Mouse (Mus musculus) splenic B cell, adult 2 months (primary cell): ENCODE data around the gene Lgmn.

Experiments used
- DNase-seq: peaks from one replicate; pipeline ENCODE4 v3.0.0-alpha.2; 2011; ENCODE audit warnings: low read depth, low spot score
- H3K27me3 ChIP-seq: 2 replicates; pipeline ENCODE4 v1.6.1; 2012; ENCODE audit warnings: mild to moderate bottlenecking, low read length, moderate library complexity, mixed read lengths; ENCODE audit not compliant: control insufficient read depth, poor library complexity, insufficient read depth, severe bottlenecking
- H3K36me3 ChIP-seq: 2 replicates; pipeline ENCODE4 v1.6.1; 2012; ENCODE audit warnings: mild to moderate bottlenecking, low read length, moderate library complexity, mixed read lengths; ENCODE audit not compliant: control insufficient read depth, poor library complexity, insufficient read depth, severe bottlenecking

Gene Lgmn

DNA sequence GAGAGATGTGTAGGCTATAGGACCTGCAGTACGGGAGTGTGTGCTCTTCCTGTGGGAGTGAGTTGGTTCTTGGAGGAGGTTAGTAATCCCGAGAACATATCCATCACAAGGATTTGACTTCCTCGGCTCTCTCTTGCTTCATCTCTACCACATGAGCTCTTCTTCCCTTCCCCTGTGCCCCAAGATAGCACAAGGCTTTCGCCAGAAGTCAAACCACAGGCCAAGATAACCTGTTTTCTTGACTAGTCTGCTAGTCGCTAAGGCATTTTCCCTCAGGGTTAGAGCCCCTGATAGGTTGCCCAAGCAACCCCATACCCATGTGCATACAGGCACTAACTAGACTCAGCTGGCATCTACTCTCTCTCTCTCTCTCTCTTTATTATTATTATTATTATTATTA lies 4.1 kb upstream of the Lgmn start:
- H3K36me3 ChIP-seq = no peaks in the 10 kb centered on the region
- DNase-seq = no peak
- no peaks in the 10 kb centered on the region for H3K27me3 ChIP-seq

DNA sequence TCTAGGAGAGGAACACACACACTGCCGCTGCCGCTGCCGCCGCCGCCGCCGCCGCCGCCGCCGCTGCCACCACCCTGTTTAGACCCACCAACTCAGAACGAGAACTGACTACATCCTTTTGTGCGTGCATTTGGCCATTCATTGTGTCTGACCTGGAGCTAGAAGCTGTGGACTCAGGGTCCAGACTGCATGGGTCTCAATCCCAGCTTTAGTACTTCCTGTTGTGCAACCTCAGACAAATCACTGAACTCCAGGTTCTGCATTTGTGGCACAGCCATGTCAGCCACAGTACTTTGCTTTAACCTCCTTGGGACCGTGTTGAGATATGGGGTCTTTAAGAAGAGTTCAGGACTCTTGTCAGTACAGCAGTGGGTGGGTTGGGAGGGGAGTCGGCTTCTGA lies 3.0 kb upstream of the Lgmn start:
- Histone ChIP-seq H3K27me3 (no peaks in the 10 kb centered on the region), H3K36me3 (no peaks in the 10 kb centered on the region)
- no peak for DNase-seq

DNA sequence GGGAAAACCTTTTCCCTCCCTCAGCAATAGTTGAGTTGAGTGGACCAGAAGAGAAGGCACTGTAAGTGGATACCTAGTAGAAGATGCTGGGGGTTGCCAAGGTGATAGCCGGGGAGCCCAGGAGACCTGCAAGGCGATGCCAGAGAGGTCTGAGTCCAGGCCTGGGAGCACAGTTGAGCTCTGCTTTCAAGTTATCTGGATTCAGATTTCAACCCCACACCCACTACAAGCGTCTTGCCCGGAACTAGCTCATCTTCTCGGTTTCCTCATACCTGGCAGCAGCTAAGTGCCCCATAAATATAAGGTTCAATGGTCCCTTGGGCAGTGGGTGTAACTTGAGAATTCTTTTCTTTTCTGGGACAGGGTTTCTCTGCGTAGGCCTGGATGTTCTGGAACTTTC lies 1.5 kb upstream of the Lgmn start:
- H3K36me3 ChIP-seq = no peaks in the 10 kb centered on the region
- no peak for DNase-seq
- no peaks in the 10 kb centered on the region for H3K27me3 ChIP-seq

DNA sequence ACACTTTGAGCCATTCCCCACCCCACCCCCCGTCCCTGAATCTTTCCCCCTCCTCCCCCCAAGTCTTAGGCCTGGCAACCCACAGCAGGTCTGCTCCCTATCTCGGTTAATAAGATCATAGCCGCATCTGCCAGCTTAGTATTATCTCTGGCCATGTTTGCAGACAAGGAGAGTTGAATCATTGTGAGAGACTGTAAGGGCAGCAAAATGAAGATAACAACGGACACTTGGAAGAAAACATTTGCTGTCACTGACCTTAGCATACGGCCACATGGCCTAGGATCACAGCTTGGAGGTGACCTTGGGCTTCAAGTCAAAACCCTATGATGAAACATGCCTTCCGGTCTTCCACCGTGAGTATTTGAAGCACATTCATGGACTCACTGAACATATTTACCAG lies 938 bp upstream of the Lgmn start:
- DNase-seq = no peak
- H3K27me3 ChIP-seq = no peaks in the 10 kb centered on the region
- no peaks in the 10 kb centered on the region for H3K36me3 ChIP-seq

DNA sequence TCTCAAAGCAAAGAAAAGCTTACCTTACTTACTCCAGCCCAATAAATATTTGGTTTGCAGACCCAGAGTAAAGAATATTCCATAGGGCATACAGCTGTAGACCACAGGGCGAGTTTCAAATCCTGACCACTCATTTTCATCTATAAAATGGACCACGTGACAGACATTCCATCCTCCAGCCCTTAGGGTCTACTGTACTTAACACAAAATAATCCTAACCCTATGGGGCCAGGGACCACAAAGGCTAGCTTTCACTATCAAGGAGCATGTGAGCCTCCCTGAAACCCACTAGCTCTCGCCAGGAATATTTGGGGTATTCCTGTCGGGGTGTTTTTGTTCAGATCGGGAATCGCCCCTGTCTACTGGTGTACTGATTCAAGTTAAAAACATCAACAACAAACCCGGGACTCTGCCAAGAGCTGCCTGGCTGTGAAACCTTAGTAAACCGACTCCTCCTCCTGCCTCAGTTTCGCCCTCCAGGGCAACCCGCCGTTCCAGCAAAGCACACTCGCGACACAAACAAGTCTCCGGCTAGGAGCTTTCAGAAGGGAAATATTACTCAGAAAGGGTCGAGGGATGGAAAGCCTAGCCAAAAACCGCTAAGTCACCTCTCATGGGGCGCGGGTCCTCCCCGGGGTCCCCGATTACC lies 506 bp downstream of the Lgmn start:
- Histone ChIP-seq H3K27me3 (no peaks in the 10 kb centered on the region), H3K36me3 (no peaks in the 10 kb centered on the region)
- no peak for DNase-seq

DNA sequence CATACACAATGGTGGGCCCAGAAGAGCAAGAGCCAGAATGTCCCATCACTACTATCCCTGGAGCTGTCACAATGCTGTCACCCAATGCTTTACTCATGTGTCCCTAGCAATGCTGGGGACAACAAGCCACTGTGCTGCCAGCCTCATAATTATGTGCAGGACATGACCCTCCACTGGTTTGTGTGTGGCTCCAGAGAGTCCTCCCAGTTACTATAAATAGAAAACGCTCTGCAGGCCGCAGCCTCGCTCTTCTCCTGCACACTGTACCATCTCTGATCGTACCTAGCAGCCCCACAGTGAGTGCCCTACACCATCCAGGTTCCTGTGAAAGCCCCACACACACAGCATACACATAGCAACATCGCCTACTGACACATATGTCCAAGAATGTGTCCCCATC lies 1.7 kb downstream of the Lgmn start:
- no peaks in the 10 kb centered on the region for H3K27me3 ChIP-seq
- no peak for DNase-seq
- H3K36me3 ChIP-seq = no peaks in the 10 kb centered on the region

DNA sequence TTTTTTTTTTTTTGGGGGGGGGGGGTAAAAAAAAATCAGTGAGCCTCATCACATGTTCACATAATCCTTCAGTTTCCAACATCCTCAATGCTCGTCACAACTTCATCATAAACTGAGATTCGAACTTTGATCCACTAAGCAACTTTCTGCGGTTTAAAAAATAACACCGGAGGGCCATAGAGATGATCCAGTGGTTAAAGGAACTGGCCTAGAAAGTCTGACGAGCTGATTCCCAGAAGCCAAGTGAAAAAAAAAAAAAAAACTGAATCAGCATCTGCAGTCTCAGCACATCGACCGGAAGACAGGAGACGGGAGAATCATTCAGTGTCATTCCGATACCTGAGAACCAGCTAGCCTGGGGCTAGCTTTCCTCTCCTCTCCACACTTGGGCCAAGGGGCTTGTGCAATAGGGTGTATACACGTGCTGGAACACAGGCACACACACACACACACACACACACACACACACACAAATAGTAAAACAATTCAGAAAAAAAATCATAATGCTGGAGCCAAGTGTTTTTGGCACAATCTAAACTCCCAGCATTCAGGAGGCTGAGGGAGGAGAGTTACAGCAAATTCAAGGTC lies 2.6 kb downstream of the Lgmn start:
- H3K27me3 ChIP-seq = no peaks in the 10 kb centered on the region
- H3K36me3 ChIP-seq = no peaks in the 10 kb centered on the region
- no peak for DNase-seq

DNA sequence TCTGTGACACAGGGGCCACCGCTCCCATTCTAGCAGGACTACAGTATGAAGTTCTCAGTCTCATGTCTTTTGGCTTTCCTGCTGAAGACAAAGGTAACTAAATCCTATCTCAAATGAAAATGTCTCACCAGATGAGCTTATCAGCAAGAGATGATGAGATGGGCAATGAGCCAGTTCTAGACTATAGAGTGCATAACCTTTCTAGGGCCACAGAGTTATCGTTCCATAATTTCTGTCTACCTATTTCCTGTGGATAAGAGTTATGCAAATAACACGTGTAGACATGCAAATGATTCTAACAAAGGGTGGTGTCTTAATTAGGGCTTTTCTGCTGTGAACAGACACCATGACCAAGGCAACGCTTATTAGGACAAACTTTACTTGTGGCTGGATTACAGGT lies 5.5 kb downstream of the Lgmn start:
- DNase-seq = peak; percentile 22
- H3K27me3 ChIP-seq = no peaks in the 10 kb centered on the region
- H3K36me3 ChIP-seq = no peaks in the 10 kb centered on the region

DNA sequence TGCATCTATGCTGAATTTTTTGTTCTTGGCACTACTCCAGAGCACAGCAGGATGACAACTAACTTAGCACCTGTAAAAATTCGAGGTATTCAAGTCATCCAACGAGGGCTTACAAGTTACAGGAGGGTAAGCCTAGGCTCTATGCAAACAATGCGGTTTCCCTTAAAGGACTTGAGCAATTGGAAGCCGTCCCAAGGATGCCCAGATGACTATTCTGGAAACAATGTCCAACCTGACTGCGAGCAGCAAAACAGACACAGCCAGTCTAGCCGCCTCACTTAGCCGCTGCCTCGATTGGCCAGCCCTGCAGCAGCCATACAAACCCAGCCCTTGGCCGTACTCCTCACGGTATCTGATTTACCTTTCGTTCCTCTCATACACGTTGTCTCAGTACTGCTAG lies 7.4 kb downstream of the Lgmn start:
- H3K27me3 ChIP-seq = no peaks in the 10 kb centered on the region
- DNase-seq = no peak
- no peaks in the 10 kb centered on the region for H3K36me3 ChIP-seq

DNA sequence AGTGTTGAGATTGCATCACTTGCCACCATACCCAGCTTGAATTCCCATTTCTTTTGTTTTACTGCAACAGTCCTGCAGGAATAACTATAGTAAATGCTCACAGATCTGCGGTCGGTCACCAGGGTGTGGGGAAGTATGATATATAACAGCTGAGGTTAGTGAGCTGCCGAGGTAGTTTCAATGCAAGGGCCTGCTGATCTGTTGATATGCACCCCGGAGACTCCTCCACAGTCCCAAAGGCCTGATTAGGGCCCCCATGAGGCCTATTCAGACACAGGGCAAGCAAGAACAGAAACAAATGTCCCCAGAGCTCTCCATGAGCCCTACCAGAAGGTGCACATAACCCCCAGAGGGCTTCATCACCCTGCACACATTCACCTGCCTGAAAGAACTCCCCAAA lies 9.4 kb downstream of the Lgmn start:
- Histone ChIP-seq H3K36me3 (peaks cover 4% of the 10 kb centered on the region; the same call in 1 of the 2 replicates), H3K27me3 (no peaks in the 10 kb centered on the region)
- peak; percentile 21 for DNase-seq

DNA sequence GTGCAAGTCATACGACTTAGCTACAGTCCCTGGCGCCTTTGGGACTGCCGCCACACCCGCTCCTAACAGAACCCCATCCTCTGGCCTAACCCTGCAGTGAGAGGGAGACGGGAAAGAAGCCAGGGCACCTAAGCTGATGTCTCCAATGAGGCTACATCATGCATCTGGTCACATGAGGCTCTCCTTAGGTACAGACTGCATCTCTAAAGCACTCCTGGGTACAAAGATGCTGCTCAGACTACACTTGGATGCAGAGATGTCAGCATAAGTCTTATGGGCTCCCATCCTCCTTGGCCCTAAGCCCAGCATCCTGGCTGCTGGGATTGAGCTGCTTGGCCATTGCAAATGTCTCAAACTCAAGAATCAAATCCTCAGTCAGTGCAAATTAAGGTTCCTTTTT lies 10.0 kb downstream of the Lgmn start:
- DNase-seq = peak; percentile 18
- peaks cover 4% of the 10 kb centered on the region; the same call in 1 of the 2 replicates for H3K36me3 ChIP-seq

DNA sequence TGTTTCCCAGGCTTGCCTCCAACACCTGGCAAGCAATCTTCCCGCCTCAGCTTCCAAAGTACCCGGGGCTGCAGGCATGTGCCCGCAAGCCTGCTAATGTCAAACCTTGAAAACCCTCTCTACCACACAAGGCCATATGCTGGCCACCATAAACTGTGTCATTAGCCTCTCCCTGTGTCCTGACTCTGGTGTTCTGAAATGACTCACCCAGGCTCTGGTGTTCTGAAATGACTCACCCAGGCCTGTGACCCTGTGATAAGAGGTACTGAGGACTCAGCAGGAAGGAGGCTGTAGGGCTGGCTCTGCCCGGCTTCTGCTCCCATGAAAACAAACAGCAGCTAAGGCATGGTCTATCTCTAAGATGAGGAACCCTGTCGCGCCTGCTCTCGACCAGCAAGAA lies 13.3 kb downstream of the Lgmn start:
- peaks cover 15% of the 10 kb centered on the region for H3K36me3 ChIP-seq
- no peaks in the 10 kb centered on the region for H3K27me3 ChIP-seq
- DNase-seq = peak; percentile 12

More for the DNA sequence above, 10.0 kb downstream of the Lgmn start:
- H3K27me3 ChIP-seq = no peaks in the 10 kb centered on the region

DNA sequence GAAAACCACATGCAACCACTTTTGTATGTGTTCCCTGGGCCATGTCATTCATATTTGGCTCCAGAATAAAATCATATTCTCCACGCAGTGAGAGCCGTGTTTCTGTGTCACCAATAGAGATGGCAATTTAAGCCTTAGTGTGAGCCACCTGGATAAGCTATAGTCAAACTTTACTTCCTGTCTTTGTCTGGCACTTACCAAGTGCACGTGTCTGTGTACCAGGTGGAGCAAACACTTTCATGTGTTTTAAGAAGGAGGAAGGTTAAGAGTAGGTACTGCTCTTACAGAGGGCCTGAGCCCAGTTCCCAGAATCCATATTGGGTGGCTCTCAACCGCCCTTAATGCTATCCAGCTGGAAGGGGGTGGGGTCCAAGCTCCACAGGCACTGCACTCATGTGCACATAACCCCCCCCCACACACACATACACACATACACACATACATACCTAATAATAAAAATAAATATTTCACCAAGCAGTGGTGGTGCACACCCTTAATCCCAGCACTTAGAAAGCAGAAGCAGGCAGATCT lies 14.5 kb downstream of the Lgmn start:
- Histone ChIP-seq H3K27me3 (no peaks in the 10 kb centered on the region), H3K36me3 (peaks cover 15% of the 10 kb centered on the region)
- DNase-seq = peak; percentile 20

DNA sequence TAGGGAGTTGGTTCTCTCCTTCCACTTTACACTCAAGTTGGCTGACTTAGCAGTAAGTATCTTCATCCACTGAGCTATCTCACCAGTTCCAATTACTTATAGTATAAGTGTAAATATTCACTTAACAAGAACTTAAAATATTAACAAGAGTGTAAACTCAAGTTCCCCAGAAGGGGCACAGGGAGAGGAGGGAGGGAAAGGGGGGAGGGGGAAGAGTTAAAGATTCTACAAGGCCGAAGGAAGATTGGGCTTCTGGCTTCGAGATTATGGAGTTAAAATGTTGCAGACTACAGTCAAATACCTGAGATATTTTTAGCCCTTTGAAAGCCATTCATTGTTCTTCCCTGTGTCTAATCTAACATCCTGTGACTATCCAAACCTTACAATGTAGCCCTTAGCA lies 15.2 kb downstream of the Lgmn start:
- no peak for DNase-seq
- Histone ChIP-seq H3K36me3 (peaks cover 15% of the 10 kb centered on the region), H3K27me3 (no peaks in the 10 kb centered on the region)

DNA sequence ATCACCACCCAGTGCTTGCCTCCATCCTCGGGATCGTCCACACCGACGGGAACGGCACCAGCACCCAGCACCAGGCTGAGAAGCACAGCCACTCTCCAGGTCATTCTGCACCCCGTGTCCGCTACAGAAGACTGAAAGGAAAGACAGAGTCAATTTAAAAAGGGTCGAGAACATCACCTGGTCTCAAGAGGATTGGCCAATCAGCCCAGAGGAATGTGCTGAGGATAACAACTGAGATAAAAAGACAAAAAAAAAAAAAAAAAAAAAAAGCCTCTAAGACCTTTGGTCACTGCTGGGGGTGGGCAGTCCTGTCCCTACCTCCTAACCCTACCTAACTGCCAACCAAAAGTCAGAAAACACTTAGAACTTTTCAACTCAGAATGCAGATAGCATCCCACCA lies 16.0 kb downstream of the Lgmn start:
- H3K36me3 ChIP-seq = peaks cover 15% of the 10 kb centered on the region
- DNase-seq = no peak
- no peaks in the 10 kb centered on the region for H3K27me3 ChIP-seq
